Mouse (Mus musculus) liver, embryonic 12.5 days (tissue): ENCODE measurements around the gene Ccdc71. TPM values are rescaled to one million over a fixed set of nuclear protein-coding genes. Genes with fewer than 3 reads are reported as not detected.

Experiments used
- ATAC-seq: fragments of 200-750 bp; cut with Nextera tagmentation; 2 replicates; pipeline ENCODE4 v1.8.0; 2017; ENCODE audit warnings: moderate number of reproducible peaks, mild to moderate bottlenecking, moderate library complexity
- H3K27ac ChIP-seq: fragments of 300-500 bp; sonication (generic); 2 replicates; pipeline ENCODE4 v1.5.1; 2016; ENCODE audit warnings: mild to moderate bottlenecking
- H3K27me3 ChIP-seq: fragments of 300-500 bp; sonication (generic); replicated peaks from 2 replicates; pipeline ENCODE4 v1.6.1; 2016; ENCODE audit warnings: mild to moderate bottlenecking, moderate library complexity
- H3K36me3 ChIP-seq: fragments of 300-500 bp; sonication (generic); 2 replicates; pipeline ENCODE4 v1.6.1; 2016; ENCODE audit warnings: mild to moderate bottlenecking, moderate library complexity
- H3K4me1 ChIP-seq: fragments of 300-500 bp; sonication (generic); 2 replicates; pipeline ENCODE4 v1.6.1; 2016
- H3K4me2 ChIP-seq: fragments of 300-500 bp; sonication (generic); 2 replicates; pipeline ENCODE4 v1.6.1; 2016; ENCODE audit warnings: mild to moderate bottlenecking, moderate library complexity
- H3K4me3 ChIP-seq: fragments of 300-500 bp; sonication (generic); 2 replicates; pipeline ENCODE4 v1.5.1; 2016; ENCODE audit warnings: mild to moderate bottlenecking, moderate library complexity
- H3K9ac ChIP-seq: fragments of 300-500 bp; sonication (generic); 2 replicates; pipeline ENCODE4 v1.6.1; 2016; ENCODE audit warnings: mild to moderate bottlenecking, moderate library complexity
- H3K9me3 ChIP-seq: fragments of 300-500 bp; sonication (generic); replicated peaks from 2 replicates; pipeline ENCODE4 v1.6.1; 2016; ENCODE audit warnings: mild to moderate bottlenecking, moderate library complexity
- WGBS: fragments of 180-500 bp; shearing (Covaris S2); methylation state at CpG from one replicate; pipeline ENCODE4 v1.1.7; 2016; ENCODE audit not compliant: insufficient replicate concordance; 5-methylcytosine and 5-hydroxymethylcytosine counted together
- polyA plus RNA-seq: library from polyadenylated mRNA; unstranded; fragments of >200 nt; fragmentation: Nextera tagmentation; extraction: Ambion mirVana; gene quantifications from 2 replicates; pipeline ENCODE4 v1.2.1, GENCODE M21; 2016

Gene Ccdc71
- polyA plus RNA-seq, 1 experiment from 2014 or later = 32.9 TPM

DNA sequence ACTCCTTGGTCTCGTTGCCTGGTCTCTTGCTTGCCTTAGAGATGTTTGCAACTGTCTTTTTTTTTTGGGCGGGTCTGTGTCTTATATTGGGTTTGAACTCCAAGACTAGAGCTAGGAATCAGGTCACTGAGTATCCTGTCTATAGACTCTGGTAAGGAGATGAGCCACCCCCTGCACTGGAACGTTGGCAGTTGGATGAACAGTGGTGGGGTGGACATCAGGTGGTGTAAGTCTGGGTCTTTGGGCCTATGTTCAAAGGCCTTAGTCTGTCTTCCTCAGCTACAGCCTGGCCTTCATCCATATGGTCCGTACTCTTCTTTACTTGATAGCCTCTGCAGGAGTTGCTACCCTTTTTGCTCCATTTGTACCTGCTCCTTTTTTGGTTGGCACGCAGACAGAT, 1.3 kb downstream of the Ccdc71 start:
- H3K36me3 ChIP-seq = peaks cover 42% of the 10 kb centered on the region
- H3K27ac ChIP-seq = no peak overlapping the region
- peak overlapping the region; percentile 91 for H3K4me2 ChIP-seq
- no peaks in the 10 kb centered on the region for H3K27me3 ChIP-seq
- 84% methylated on average over 5 of the region's 5 CpGs for WGBS
- peak overlapping the region; percentile 84 for H3K4me3 ChIP-seq
- H3K9me3 ChIP-seq = no peaks in the 10 kb centered on the region
- H3K9ac ChIP-seq = peak overlapping the region; percentile 90
- no peak for ATAC-seq
- peaks cover 31% of the 10 kb centered on the region for H3K4me1 ChIP-seq

GRCm38 (mm10) chr9:108462192-108462591, 1.9 kb downstream of the Ccdc71 start:
- H3K27ac ChIP-seq = no peak overlapping the region

GRCm38 (mm10) chr9:108463713-108464112, 3.4 kb downstream of the Ccdc71 start:
- Histone ChIP-seq H3K27me3 (no peaks in the 10 kb centered on the region), H3K4me3 (no peak overlapping the region), H3K9me3 (no peaks in the 10 kb centered on the region), H3K4me1 (peaks cover 24% of the 10 kb centered on the region), H3K27ac (no peak overlapping the region), H3K9ac (no peak overlapping the region), H3K4me2 (no peak overlapping the region), H3K36me3 (peaks cover 47% of the 10 kb centered on the region)
- 90% methylated on average over 9 of the region's 9 CpGs for WGBS
- no peak for ATAC-seq

More at GRCm38 (mm10) chr9:108462192-108462591, 1.9 kb downstream of the Ccdc71 start:
- WGBS = 80% methylated on average over 10 of the region's 10 CpGs
- no peaks in the 10 kb centered on the region for H3K9me3 ChIP-seq
- H3K4me2 ChIP-seq = peak overlapping the region; percentile 91; the same call in 1 of the 2 replicates
- H3K4me3 ChIP-seq = 0 out of 2 replicates have a peak overlapping the region, but pooled peaks have one; percentile 84
- no peak overlapping the region for H3K9ac ChIP-seq
- peaks cover 29% of the 10 kb centered on the region for H3K4me1 ChIP-seq
- H3K36me3 ChIP-seq = peaks cover 46% of the 10 kb centered on the region
- ATAC-seq = no peak
- H3K27me3 ChIP-seq = no peaks in the 10 kb centered on the region

DNA sequence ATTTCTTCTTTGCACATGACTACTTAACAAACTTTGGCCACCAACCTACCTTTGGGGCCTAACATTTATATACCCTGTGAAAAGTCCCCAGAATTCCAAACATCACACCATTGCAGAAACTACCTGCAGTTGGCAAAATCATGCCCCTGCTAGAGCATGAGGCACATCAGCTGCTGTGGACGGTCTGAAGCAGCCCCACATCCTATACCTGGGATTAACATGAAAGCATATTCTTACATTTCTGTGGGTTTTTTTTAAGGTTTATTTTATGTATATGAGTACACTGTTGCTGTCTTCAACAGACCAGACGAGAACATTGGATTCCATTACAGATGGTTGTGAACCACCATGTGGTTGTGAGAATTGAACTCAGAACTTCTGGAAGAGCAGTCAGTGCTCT, 5.9 kb downstream of the Ccdc71 start:
- H3K4me2 ChIP-seq = no peak overlapping the region
- H3K27ac ChIP-seq = no peak overlapping the region
- 75% methylated on average over 2 of the region's 2 CpGs for WGBS
- H3K27me3 ChIP-seq = no peaks in the 10 kb centered on the region
- H3K9me3 ChIP-seq = no peaks in the 10 kb centered on the region
- ATAC-seq = no peak
- H3K36me3 ChIP-seq = peaks cover 47% of the 10 kb centered on the region
- no peak overlapping the region for H3K9ac ChIP-seq
- no peak overlapping the region for H3K4me3 ChIP-seq
- peaks cover 13% of the 10 kb centered on the region for H3K4me1 ChIP-seq

- Histone ChIP-seq H3K4me1 (no peaks in the 10 kb centered on the region), H3K36me3 (peaks cover 25% of the 10 kb centered on the region), H3K27ac (no peak overlapping the region), H3K9me3 (no peaks in the 10 kb centered on the region), H3K4me2 (no peak overlapping the region), H3K9ac (no peak overlapping the region), H3K4me3 (no peak overlapping the region), H3K27me3 (no peaks in the 10 kb centered on the region)
- no peak for ATAC-seq
- WGBS = 62% methylated on average over 5 of the region's 5 CpGs
Measured at GRCm38 (mm10) chr9:108469430-108469829, 9.1 kb downstream of the Ccdc71 start.

- H3K27ac ChIP-seq = no peak overlapping the region
- H3K4me2 ChIP-seq = no peak overlapping the region
- WGBS = 54% methylated on average over 4 of the region's 4 CpGs
- ATAC-seq = no peak
- no peaks in the 10 kb centered on the region for H3K27me3 ChIP-seq
- no peak overlapping the region for H3K9ac ChIP-seq
- no peak overlapping the region for H3K4me3 ChIP-seq
- no peaks in the 10 kb centered on the region for H3K4me1 ChIP-seq
- H3K9me3 ChIP-seq = no peaks in the 10 kb centered on the region
- peaks cover 21% of the 10 kb centered on the region for H3K36me3 ChIP-seq
Measured at GRCm38 (mm10) chr9:108469845-108470244, 9.5 kb downstream of the Ccdc71 start.

DNA sequence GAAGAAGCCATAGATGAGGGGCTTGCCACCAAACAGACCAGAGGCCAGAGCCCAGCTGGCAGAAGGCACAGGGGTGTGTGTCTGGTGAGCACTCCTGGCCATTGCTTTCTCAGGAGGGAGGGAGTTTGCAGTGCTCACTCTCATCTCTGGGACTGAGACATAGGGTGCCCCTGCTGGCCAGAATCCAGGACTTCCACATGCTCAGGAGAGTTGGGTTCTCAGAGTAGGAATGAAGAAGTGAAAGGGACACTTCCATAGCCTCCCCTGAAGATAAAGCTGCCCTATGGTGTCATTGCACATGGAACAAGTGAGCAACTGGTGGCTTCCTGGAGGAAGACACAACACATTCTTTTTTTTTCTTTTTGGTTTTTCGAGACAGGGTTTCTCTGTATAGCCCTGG, 14.2 kb downstream of the Ccdc71 start:
- H3K9ac ChIP-seq = no peak overlapping the region

GRCm38 (mm10) chr9:108478638-108479156, 18.4 kb downstream of the Ccdc71 start:
- peak overlapping the region; percentile 55 for H3K4me3 ChIP-seq
- peak overlapping the region; percentile 66 for H3K4me2 ChIP-seq
- H3K9me3 ChIP-seq = no peaks in the 10 kb centered on the region
- WGBS = under 1% methylated on average over 20 of the region's 20 CpGs
- H3K27ac ChIP-seq = peak overlapping the region; percentile 60; the same call in 1 of the 2 replicates
- peaks cover 23% of the 10 kb centered on the region for H3K4me1 ChIP-seq
- ATAC-seq = peak; percentile 57; the same call in 1 of the 2 replicates
- peaks cover 32% of the 10 kb centered on the region for H3K27me3 ChIP-seq
- 0 out of 2 replicates have a peak, but pooled peaks cover 4% of the 10 kb centered on the region for H3K36me3 ChIP-seq
- peak overlapping the region; percentile 53 for H3K9ac ChIP-seq

More for the DNA sequence above, 14.2 kb downstream of the Ccdc71 start:
- no peak overlapping the region for H3K4me3 ChIP-seq
- peaks cover 20% of the 10 kb centered on the region for H3K27me3 ChIP-seq
- peaks cover 11% of the 10 kb centered on the region for H3K4me1 ChIP-seq
- 42% methylated on average over 1 of the region's 1 CpGs for WGBS
- ATAC-seq = no peak
- H3K4me2 ChIP-seq = no peak overlapping the region
- H3K36me3 ChIP-seq = no peaks in the 10 kb centered on the region
- no peaks in the 10 kb centered on the region for H3K9me3 ChIP-seq
- no peak overlapping the region for H3K27ac ChIP-seq

DNA sequence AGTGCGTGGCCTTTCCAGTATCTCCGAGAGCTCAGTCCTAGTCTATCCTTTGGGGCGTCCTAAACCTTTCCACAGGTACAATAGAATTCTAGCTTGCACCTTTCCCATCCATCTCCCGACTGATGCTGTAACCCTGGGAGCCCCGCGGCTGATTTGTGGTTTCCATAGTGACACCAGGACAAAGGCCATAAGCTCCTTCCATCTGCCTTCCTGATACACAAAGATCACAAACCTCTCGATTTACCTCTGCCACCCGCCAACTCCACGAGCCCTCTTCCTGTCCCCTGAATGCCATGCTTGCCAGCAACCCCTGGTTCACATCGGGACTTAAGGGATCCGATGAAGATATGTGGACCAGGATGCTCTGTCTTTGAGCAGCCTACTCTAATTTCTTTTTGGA, 18.9 kb downstream of the Ccdc71 start:
- H3K27me3 ChIP-seq = peaks cover 32% of the 10 kb centered on the region
- H3K9me3 ChIP-seq = no peaks in the 10 kb centered on the region
- H3K27ac ChIP-seq = no peak overlapping the region
- H3K4me3 ChIP-seq = peak overlapping the region; percentile 55; the same call in 1 of the 2 replicates
- WGBS = 37% methylated on average over 11 of the region's 11 CpGs
- peaks cover 23% of the 10 kb centered on the region for H3K4me1 ChIP-seq
- no peak overlapping the region for H3K9ac ChIP-seq
- 0 out of 2 replicates have a peak, but pooled peaks cover 7% of the 10 kb centered on the region for H3K36me3 ChIP-seq
- H3K4me2 ChIP-seq = peak overlapping the region; percentile 66
- ATAC-seq = no peak

GRCm38 (mm10) chr9:108479721-108480351, 19.5 kb downstream of the Ccdc71 start, which contains the start of gene Lamb2:
Gene Lamb2, plus strand, starts transcription at chr9:108479736.
- WGBS = 27% methylated on average over 10 of the region's 10 CpGs
- peak within 1 kb of the TSS; percentile 60; the same call in 1 of the 2 replicates for H3K27ac ChIP-seq
- peak; percentile 36; the same call in 1 of the 2 replicates for ATAC-seq
- H3K4me1 ChIP-seq = peaks cover 23% of the 10 kb centered on the region
- H3K4me2 ChIP-seq = peak within 1 kb of the TSS; percentile 66
- peak within 1 kb of the TSS; percentile 53 for H3K9ac ChIP-seq
- peak within 1 kb of the TSS; percentile 55 for H3K4me3 ChIP-seq
- no peaks in the 10 kb centered on the region for H3K9me3 ChIP-seq
- H3K36me3 ChIP-seq = 0 out of 2 replicates have a peak, but pooled peaks cover 11% of the 10 kb centered on the region
- H3K27me3 ChIP-seq = peaks cover 32% of the 10 kb centered on the region

- Histone ChIP-seq H3K9ac (no peak overlapping the region), H3K4me2 (no peak overlapping the region), H3K27ac (no peak overlapping the region), H3K36me3 (peaks cover 18% of the 10 kb centered on the region; the same call in 1 of the 2 replicates), H3K4me3 (no peak overlapping the region), H3K9me3 (no peaks in the 10 kb centered on the region), H3K4me1 (peaks cover 23% of the 10 kb centered on the region), H3K27me3 (peaks cover 32% of the 10 kb centered on the region)
- no peak for ATAC-seq
- WGBS = 80% methylated on average over 28 of the region's 28 CpGs
Measured at GRCm38 (mm10) chr9:108480813-108481519, 20.6 kb downstream of the Ccdc71 start.
